Mouse (Mus musculus): ENCODE data around the gene Tmem117.

DNA sequence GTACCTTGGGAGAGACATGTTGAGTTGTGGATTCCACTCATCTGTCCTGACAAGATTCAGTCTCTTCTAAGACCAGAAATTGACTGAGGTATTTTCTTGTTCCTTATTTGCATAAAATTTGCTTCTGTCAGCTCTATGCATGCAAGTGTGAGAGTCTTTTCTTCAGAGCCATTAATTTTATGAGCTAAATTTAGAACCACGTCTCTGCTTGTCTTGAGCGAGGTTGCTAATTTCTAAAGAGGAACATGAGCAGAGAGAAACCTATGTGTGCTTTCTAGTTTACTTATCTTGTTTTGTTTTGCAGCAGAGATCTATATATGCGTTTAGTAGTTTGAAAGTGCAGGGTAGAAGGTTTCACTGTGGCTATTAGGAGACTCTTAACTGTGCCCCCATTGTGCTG, 26.6 kb upstream of the Tmem117 start:
- TF ChIP-seq GATA1 (IDR thresholded peaks at IDR 0.05; ENCODE audit: low read length) (no peak), TAL1 (IDR thresholded peaks at IDR 0.05; ENCODE audit: low read length) (no peak)

All from erythroblast, embryonic 14.5 days (primary cell).